Mouse (Mus musculus) heart, postnatal 0 days (tissue): ENCODE measurements around the gene Osgepl1. TPM values are rescaled to one million over a fixed set of nuclear protein-coding genes. Genes with fewer than 3 reads are reported as not detected.
"Not testable (repeated sequence)": the region's sequence is repeated elsewhere in the genome, so short reads cannot be mapped to it uniquely, and the experiment has no call there.

ENCODE experiments used
- ATAC-seq: fragments of 200-750 bp; cut with Nextera tagmentation; 2 replicates; pipeline ENCODE4 v1.8.0; 2017; ENCODE audit warnings: low read depth, moderate number of reproducible peaks, moderate library complexity; ENCODE audit not compliant: insufficient read depth
- DNase-seq: peaks from one replicate; pipeline ENCODE4 v3.0.0-alpha.2; 2016; ENCODE audit warnings: low spot score
- H3K27ac ChIP-seq: fragments of 300-500 bp; sonication (generic); 2 replicates; pipeline ENCODE4 v1.5.1; 2014; ENCODE audit warnings: low read depth, mild to moderate bottlenecking
- H3K27me3 ChIP-seq: fragments of 300-500 bp; sonication (generic); 2 replicates; pipeline ENCODE4 v1.6.1; 2014; ENCODE audit warnings: low read length, mixed read lengths; ENCODE audit not compliant: control insufficient read depth, insufficient read depth
- H3K36me3 ChIP-seq: fragments of 300-500 bp; sonication (generic); replicated peaks from 2 replicates; pipeline ENCODE4 v1.6.1; 2014; ENCODE audit warnings: low read length, mixed read lengths; ENCODE audit not compliant: control insufficient read depth, insufficient read depth
- H3K4me1 ChIP-seq: fragments of 300-500 bp; sonication (generic); 2 replicates; pipeline ENCODE4 v1.6.1; 2014; ENCODE audit warnings: antibody characterized with exemption; ENCODE audit not compliant: control insufficient read depth, insufficient read depth
- H3K4me2 ChIP-seq: fragments of 300-500 bp; sonication (generic); 2 replicates; pipeline ENCODE4 v1.6.1; 2014; ENCODE audit warnings: low read depth, mild to moderate bottlenecking, low read length, moderate library complexity
- H3K4me3 ChIP-seq: fragments of 300-500 bp; sonication (generic); 2 replicates; pipeline ENCODE4 v1.5.1; 2014; ENCODE audit warnings: low read depth, low read length
- H3K9ac ChIP-seq: fragments of 300-500 bp; sonication (generic); replicated peaks from 2 replicates; pipeline ENCODE4 v1.6.1; 2014; ENCODE audit warnings: low read depth, low read length, mixed read lengths
- H3K9me3 ChIP-seq: fragments of 300-500 bp; sonication (generic); replicated peaks from 2 replicates; pipeline ENCODE4 v1.6.1; 2016; ENCODE audit warnings: low read length; ENCODE audit not compliant: control insufficient read depth
- CTCF ChIP-seq: IDR thresholded peaks from 2 replicates; pipeline ENCODE4 v1.5.1; 2016; ENCODE audit warnings: antibody characterized with exemption, control low read depth, low read depth
- EP300 ChIP-seq: IDR thresholded peaks from 2 replicates; pipeline ENCODE4 v1.6.1; 2016; ENCODE audit warnings: antibody characterized with exemption, low read depth
- WGBS: fragments of 180-500 bp; shearing (Covaris S2); extraction: QIAGEN DNeasy Blood & Tissue Kit; methylation state at CpG from one replicate; pipeline ENCODE4 v1.1.7; 2014; 5-methylcytosine and 5-hydroxymethylcytosine counted together
- polyA plus RNA-seq: library from polyadenylated mRNA; unstranded; fragments of >200 nt; fragmentation: Nextera tagmentation; extraction: Ambion mirVana; gene quantifications from 2 replicates; pipeline ENCODE4 v1.2.1, GENCODE M21; 2015
- total RNA-seq: library from RNA; depleted of rRNA; stranded (reverse); fragments of >200 nt; gene quantifications from 2 replicates; pipeline ENCODE4 v1.2.3, GENCODE M21; 2014; ENCODE audit warnings: low replicate concordance; rRNA removed

The Osgepl1 gene
- 15.5 and 21.3 TPM in 2 replicates for total RNA-seq
- polyA plus RNA-seq: 49.2 and 51.8 TPM in 2 replicates

DNA sequence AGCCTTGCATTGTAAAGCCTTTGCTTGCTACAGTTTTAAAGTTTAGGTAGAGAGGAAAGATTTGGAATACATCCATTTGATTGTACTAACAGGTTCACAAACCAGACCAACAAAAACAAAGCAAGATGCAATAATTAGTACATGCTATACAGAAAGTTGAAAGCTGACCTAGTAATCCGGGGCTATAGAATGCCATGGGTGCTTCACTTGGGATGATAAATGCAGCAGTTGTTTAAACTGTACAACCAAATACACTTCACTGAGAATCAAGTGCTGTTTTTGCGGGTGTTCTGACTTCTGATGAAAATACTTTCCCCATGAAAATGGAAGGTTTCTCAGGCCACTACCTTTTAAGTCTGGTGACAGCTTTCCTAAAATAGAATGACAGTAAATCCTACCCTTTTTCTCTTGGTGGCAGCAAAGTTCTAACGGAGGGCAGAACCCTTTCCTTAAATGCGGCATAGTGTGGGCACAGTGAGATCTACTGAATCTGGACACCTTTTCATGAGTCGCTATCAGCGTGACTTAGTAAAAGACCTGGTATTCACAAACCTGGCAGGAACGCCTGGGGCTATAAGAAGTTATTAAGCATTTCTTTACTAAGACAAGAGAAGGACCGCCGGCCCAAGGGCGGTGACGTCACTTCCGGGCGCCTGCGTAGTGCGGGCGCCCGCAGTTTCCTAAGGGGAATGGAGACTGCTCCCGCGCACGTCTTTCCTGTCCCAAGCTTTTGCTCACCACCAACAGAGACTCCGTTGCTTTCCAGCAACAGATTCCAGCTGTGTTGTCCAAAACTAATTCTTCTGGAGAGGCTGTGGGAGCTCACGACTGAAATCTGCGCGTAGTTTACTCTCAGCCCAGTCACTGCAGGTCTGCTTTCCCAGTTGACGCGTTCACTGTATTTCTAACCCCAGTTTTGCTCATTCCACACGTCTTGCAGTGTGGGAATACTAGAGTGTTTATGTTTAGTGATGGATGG is at the start of gene Osgepl1:
Gene Osgepl1 (plus strand): TSS at position 636 of the 979 bp plus-strand sequence.
- 2% methylated on average over 27 of the region's 27 CpGs for WGBS
- Histone ChIP-seq H3K27ac (peak within 1 kb of the TSS; percentile 93), H3K4me3 (peak within 1 kb of the TSS; percentile 86), H3K4me1 (no peaks in the 10 kb centered on the region; the same call in 1 of the 2 replicates), H3K36me3 (0 out of 2 replicates have a peak, but pooled peaks cover 4% of the 10 kb centered on the region), H3K9ac (peak within 1 kb of the TSS; percentile 88), H3K4me2 (peak within 1 kb of the TSS; percentile 83), H3K27me3 (no peaks in the 10 kb centered on the region), H3K9me3 (no peaks in the 10 kb centered on the region)
- ATAC-seq (peak; percentile 94), DNase-seq (peak; percentile 83)
- TF ChIP-seq CTCF: peak; percentile 33
- no peak for TF ChIP-seq EP300

DNA sequence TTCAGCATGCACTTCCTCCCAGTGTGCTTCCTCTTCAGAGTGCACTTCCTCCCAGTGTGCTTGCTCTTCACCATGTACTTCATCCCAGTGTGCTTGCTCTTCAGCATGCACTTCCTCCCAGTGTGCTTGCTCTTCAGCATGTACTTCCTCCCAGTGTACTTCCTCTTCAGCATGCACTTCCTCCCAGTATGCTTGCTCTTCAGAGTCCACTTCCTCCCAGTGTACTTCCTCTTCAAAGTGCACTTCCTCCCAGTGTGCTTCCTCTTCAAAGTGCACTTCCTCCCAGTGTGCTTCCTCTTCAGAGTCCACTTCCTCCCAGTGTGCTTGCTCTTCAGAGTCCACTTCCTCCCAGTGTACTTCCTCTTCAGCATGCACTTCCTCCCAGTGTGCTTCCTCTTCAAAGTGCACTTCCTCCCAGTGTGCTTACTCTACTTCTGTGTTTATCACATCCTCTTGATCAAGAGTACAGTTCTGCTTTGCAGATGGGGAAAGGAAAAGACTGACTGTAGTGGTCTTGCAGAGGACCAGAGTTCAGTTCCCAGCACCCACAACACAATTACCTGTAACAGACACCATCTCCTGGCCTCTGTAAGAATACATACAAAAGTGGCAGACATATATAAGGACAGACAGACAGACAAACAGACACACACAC is 48.3 kb upstream of the Osgepl1 start:
- not testable (repeated sequence) for H3K9me3 ChIP-seq, H3K4me2 ChIP-seq, H3K27ac ChIP-seq, H3K27me3 ChIP-seq, H3K4me3 ChIP-seq, H3K9ac ChIP-seq, H3K36me3 ChIP-seq, DNase-seq, H3K4me1 ChIP-seq, ATAC-seq

DNA sequence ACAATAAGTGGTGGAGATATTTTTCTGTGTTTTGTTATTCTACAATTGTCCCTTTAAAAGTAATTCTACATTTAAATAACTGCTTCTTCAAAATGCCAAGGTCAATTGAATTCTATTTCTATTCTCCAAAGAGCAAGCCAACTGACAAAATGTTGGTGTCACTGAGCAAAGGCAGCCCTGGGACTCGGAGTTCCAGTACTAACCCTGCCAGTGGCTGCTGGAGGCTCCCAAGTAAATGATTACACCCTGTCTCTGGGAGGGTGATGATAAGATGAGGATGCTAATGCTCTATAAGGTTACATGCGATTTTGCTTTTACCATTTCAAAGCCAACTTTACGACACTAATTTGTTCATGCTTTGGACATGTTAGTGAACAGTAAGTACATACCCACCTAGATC is 43.5 kb upstream of the Osgepl1 start:
- H3K9ac ChIP-seq: no peak overlapping the region
- H3K4me3 ChIP-seq: no peak overlapping the region
- H3K27ac ChIP-seq: no peak overlapping the region
- no peaks in the 10 kb centered on the region for H3K27me3 ChIP-seq
- H3K4me2 ChIP-seq: no peak overlapping the region
- ATAC-seq (no peak), DNase-seq (no peak)
- H3K36me3 ChIP-seq: no peaks in the 10 kb centered on the region; the same call in 1 of the 2 replicates
- WGBS: 55% methylated on average over 3 of the region's 3 CpGs
- H3K4me1 ChIP-seq: no peaks in the 10 kb centered on the region
- H3K9me3 ChIP-seq: no peaks in the 10 kb centered on the region
- no peak for TF ChIP-seq CTCF

DNA sequence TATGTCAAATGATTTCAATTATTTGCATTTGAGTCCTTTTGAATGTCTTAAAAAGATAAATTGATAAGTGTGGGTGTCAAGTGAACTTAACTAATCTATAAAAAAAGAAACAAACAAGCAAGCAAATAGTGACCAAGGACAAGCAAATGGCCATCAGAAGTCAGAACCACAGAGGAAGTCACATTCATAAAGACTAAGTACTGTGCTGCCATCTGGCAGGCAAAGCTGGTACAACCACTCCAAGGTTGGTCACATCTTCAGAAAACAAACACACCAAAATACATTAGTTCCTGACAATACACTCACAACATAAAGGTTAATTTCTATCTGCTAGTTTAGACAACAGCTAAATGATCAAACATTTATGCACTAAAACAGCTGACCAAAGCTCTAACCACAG is 40.8 kb upstream of the Osgepl1 start:
- DNase-seq: peak; percentile 56
- no peaks in the 10 kb centered on the region for H3K27me3 ChIP-seq
- no peak for ATAC-seq
- no peaks in the 10 kb centered on the region; the same call in 1 of the 2 replicates for H3K36me3 ChIP-seq
- no peak overlapping the region for H3K27ac ChIP-seq
- no peak overlapping the region for H3K9ac ChIP-seq
- no peak overlapping the region for H3K4me2 ChIP-seq
- TF ChIP-seq CTCF (peak; percentile 73), EP300 (no peak)
- no peak overlapping the region for H3K4me3 ChIP-seq
- H3K4me1 ChIP-seq: no peaks in the 10 kb centered on the region
- H3K9me3 ChIP-seq: no peaks in the 10 kb centered on the region

DNA sequence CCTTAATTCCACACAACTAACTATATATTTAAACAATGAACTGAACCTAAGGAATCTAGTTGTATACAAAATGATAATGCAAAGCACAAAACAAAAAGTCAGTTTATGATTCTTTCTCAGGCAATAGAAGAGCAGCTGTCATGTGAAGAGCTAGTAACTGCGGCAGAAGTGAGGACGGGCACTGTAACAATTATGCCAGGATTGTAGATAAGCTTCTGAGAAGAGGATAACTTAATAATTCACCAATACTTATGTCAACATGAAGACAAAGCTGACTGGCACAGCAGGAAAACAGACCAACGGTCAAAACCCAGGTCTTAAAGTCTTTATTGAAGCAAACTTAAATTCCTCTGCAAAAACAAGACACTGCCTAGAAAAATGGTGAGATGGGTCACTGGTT is 22.2 kb upstream of the Osgepl1 start:
- 54% methylated on average over 3 of the region's 3 CpGs for WGBS
- H3K4me1 ChIP-seq: no peaks in the 10 kb centered on the region
- no peak overlapping the region for H3K4me3 ChIP-seq
- TF ChIP-seq CTCF: no peak
- no peak for TF ChIP-seq EP300
- ATAC-seq (no peak), DNase-seq (no peak)
- no peak overlapping the region for H3K4me2 ChIP-seq
- no peaks in the 10 kb centered on the region for H3K36me3 ChIP-seq
- no peak overlapping the region for H3K27ac ChIP-seq
- H3K9ac ChIP-seq: no peak overlapping the region
- H3K9me3 ChIP-seq: no peaks in the 10 kb centered on the region
- H3K27me3 ChIP-seq: no peaks in the 10 kb centered on the region
